In the genomic region with DNA sequence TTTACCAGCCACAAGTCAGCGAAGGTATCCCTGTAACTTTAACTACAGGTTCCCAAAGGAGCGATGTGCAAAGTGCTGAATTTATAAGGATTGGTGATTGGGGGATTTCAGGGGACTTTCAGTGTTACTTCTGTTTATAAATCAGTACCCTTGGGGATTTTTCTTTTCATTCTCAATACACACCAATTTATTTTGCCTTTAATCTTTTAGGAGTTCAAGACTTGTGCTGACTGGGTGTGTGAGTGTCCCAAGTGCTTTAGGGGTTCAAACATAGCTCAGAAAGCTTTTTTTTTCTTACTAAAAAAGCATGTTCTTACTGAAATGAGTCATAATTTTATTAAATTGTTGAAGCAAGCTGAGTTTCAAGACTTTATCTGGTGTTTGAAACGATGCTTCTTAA, we compare ENCODE assay signal across 1 mouse cellular context.
TF ChIP-seq lines count a peak whose summit lies in the region.

No protein-coding gene starts in this region.

TF ChIP-seq in MEL, 35 proteins besides CTCF, POLR2A, EP300 and RAD21 (continued from another document):
- TF ChIP-seq ETS1 (IDR thresholded peaks at IDR 0.05; ENCODE audit: low read depth, low read length) = no peak
- TF ChIP-seq MXI1 (IDR thresholded peaks at IDR 0.05; ENCODE audit: low read depth, low read length) = no peak; the same call in 1 of the 2 replicates
- TF ChIP-seq CHD1 (IDR thresholded peaks at IDR 0.05; ENCODE audit: low read depth, low read length) = peak; percentile 79; the same call in 1 of the 2 replicates
- TF ChIP-seq MYB (IDR thresholded peaks at IDR 0.05; ENCODE audit: low read depth, low read length) = no peak
- TF ChIP-seq POLR2AphosphoS2 (IDR thresholded peaks at IDR 0.05; ENCODE audit: low read length) = no peak
- TF ChIP-seq ZKSCAN1 (IDR thresholded peaks at IDR 0.05; ENCODE audit: low read depth, low read length) = no peak
- TF ChIP-seq SMC3 (IDR thresholded peaks at IDR 0.05; ENCODE audit: low read depth, low read length) = no peak
- TF ChIP-seq USF1 (IDR thresholded peaks at IDR 0.05; ENCODE audit: low read depth, low read length) = no peak
- no peak for TF ChIP-seq E2F4 (IDR thresholded peaks at IDR 0.05; ENCODE audit: borderline replicate concordance, low read depth, low read length)
- TF ChIP-seq CHD2 (IDR thresholded peaks at IDR 0.05; ENCODE audit: low read length) = no peak
- TF ChIP-seq ZMIZ1 (IDR thresholded peaks at IDR 0.05; ENCODE audit: low read depth, low read length) = 0 out of 2 replicates have a peak, but pooled peaks have one; percentile 36
- no peak for TF ChIP-seq HCFC1 (IDR thresholded peaks at IDR 0.05; ENCODE audit: low read depth, low read length)
- peak; percentile 24; the same call in 1 of the 2 replicates for TF ChIP-seq NELFE (IDR thresholded peaks at IDR 0.05; ENCODE audit: low read depth, low read length)
- peak; percentile 17; the same call in 1 of the 2 replicates for TF ChIP-seq RCOR1 (IDR thresholded peaks at IDR 0.05; ENCODE audit: low read depth, low read length)
- TF ChIP-seq ZC3H11A (IDR thresholded peaks at IDR 0.05; ENCODE audit: low read depth, low read length) = no peak
